Mouse (Mus musculus) limb, embryonic 13.5 days (tissue): Measurements from ENCODE around the gene Gm10097. TPM values are rescaled to one million over a fixed set of nuclear protein-coding genes. Genes with fewer than 3 reads are reported as not detected.

Source experiments
- ATAC-seq: fragments of 200-750 bp; cut with Nextera tagmentation; 2 replicates; pipeline ENCODE4 v1.8.0; 2017; ENCODE audit warnings: low read depth, moderate number of reproducible peaks, moderate TSS enrichment; ENCODE audit not compliant: low FRiP score
- H3K27ac ChIP-seq: fragments of 300-500 bp; sonication (generic); 2 replicates; pipeline ENCODE4 v1.5.1; 2015; ENCODE audit warnings: inconsistent platforms, mild to moderate bottlenecking, moderate library complexity
- H3K27me3 ChIP-seq: fragments of 300-500 bp; sonication (generic); 2 replicates; pipeline ENCODE4 v1.6.1; 2015; ENCODE audit warnings: mild to moderate bottlenecking, inconsistent platforms
- H3K36me3 ChIP-seq: fragments of 300-500 bp; sonication (generic); 2 replicates; pipeline ENCODE4 v1.6.1; 2015; ENCODE audit warnings: inconsistent platforms, mild to moderate bottlenecking, moderate library complexity
- H3K4me1 ChIP-seq: fragments of 300-500 bp; sonication (generic); 2 replicates; pipeline ENCODE4 v1.6.1; 2015; ENCODE audit warnings: inconsistent platforms
- H3K4me2 ChIP-seq: fragments of 300-500 bp; sonication (generic); replicated peaks from 2 replicates; pipeline ENCODE4 v1.6.1; 2015; ENCODE audit warnings: inconsistent platforms, mild to moderate bottlenecking, moderate library complexity
- H3K4me3 ChIP-seq: fragments of 300-500 bp; sonication (generic); 2 replicates; pipeline ENCODE4 v1.5.1; 2015; ENCODE audit warnings: moderate library complexity, mild to moderate bottlenecking, inconsistent platforms
- H3K9ac ChIP-seq: fragments of 300-500 bp; sonication (generic); 2 replicates; pipeline ENCODE4 v1.6.1; 2015; ENCODE audit warnings: mild to moderate bottlenecking, inconsistent platforms
- H3K9me3 ChIP-seq: fragments of 300-500 bp; sonication (generic); 2 replicates; pipeline ENCODE4 v1.6.1; 2016; ENCODE audit warnings: inconsistent platforms
- WGBS: fragments of 180-500 bp; shearing (Covaris S2); methylation state at CpG from one replicate; pipeline ENCODE4 v1.1.7; 2015; 5-methylcytosine and 5-hydroxymethylcytosine counted together
- polyA plus RNA-seq: library from polyadenylated mRNA; unstranded; fragments of >200 nt; fragmentation: Nextera tagmentation; extraction: Ambion mirVana; gene quantifications from 2 replicates; pipeline ENCODE4 v1.2.1, GENCODE M21; 2015

Gm10097 gene
- polyA plus RNA-seq, 1 experiment from 2014 or later, result 0.13 TPM

GRCm38 (mm10) chr10:5087336-5087735, 18.3 kb downstream of the Gm10097 start:
- Histone ChIP-seq H3K9ac (no peak overlapping the region), H3K4me2 (no peak overlapping the region), H3K36me3 (no peaks in the 10 kb centered on the region), H3K4me1 (no peaks in the 10 kb centered on the region), H3K4me3 (no peak overlapping the region), H3K9me3 (no peaks in the 10 kb centered on the region), H3K27ac (no peak overlapping the region), H3K27me3 (no peaks in the 10 kb centered on the region)
- WGBS, result 72% methylated on average over 7 of the region's 7 CpGs
- ATAC-seq, result no peak

- Histone ChIP-seq H3K9ac (no peak overlapping the region), H3K4me1 (no peaks in the 10 kb centered on the region), H3K4me2 (no peak overlapping the region), H3K27me3 (no peaks in the 10 kb centered on the region), H3K9me3 (no peaks in the 10 kb centered on the region), H3K36me3 (no peaks in the 10 kb centered on the region), H3K27ac (no peak overlapping the region), H3K4me3 (no peak overlapping the region)
- no peak for ATAC-seq
- 72% methylated on average over 4 of the region's 4 CpGs for WGBS
These were observed 20.1 kb downstream of the Gm10097 start for GRCm38 (mm10) chr10:5089133-5089532.

- no peak overlapping the region for H3K27ac ChIP-seq
- ATAC-seq, result no peak
- no peaks in the 10 kb centered on the region for H3K27me3 ChIP-seq
- no peak overlapping the region for H3K4me3 ChIP-seq
- no peaks in the 10 kb centered on the region for H3K4me1 ChIP-seq
- no peak overlapping the region for H3K4me2 ChIP-seq
- WGBS, result 72% methylated on average over 10 of the region's 10 CpGs
- peaks cover 14% of the 10 kb centered on the region for H3K36me3 ChIP-seq
- H3K9ac ChIP-seq, result no peak overlapping the region
- H3K9me3 ChIP-seq, result no peaks in the 10 kb centered on the region
These were observed 28.2 kb downstream of the Gm10097 start for GRCm38 (mm10) chr10:5096996-5097753.

GRCm38 (mm10) chr10:5097754-5098137, 28.8 kb downstream of the Gm10097 start:
- H3K27me3 ChIP-seq, result no peaks in the 10 kb centered on the region
- no peak overlapping the region for H3K27ac ChIP-seq
- no peaks in the 10 kb centered on the region for H3K9me3 ChIP-seq
- peaks cover 14% of the 10 kb centered on the region for H3K36me3 ChIP-seq
- 76% methylated on average over 2 of the region's 2 CpGs for WGBS
- no peak overlapping the region for H3K9ac ChIP-seq
- no peak overlapping the region for H3K4me2 ChIP-seq
- no peak for ATAC-seq
- H3K4me3 ChIP-seq, result no peak overlapping the region
- no peaks in the 10 kb centered on the region for H3K4me1 ChIP-seq

GRCm38 (mm10) chr10:5110773-5111172, 41.8 kb downstream of the Gm10097 start:
- 81% methylated on average over 5 of the region's 5 CpGs for WGBS
- H3K36me3 ChIP-seq, result peaks cover 58% of the 10 kb centered on the region
- ATAC-seq, result no peak

GRCm38 (mm10) chr10:5116155-5116554, 47.2 kb downstream of the Gm10097 start:
- no peak overlapping the region for H3K4me2 ChIP-seq
- no peak overlapping the region for H3K27ac ChIP-seq
- H3K27me3 ChIP-seq, result no peaks in the 10 kb centered on the region
- peaks cover 46% of the 10 kb centered on the region for H3K36me3 ChIP-seq
- no peaks in the 10 kb centered on the region for H3K9me3 ChIP-seq
- 80% methylated on average over 5 of the region's 5 CpGs for WGBS
- no peak overlapping the region for H3K4me3 ChIP-seq
- no peak overlapping the region for H3K9ac ChIP-seq
- no peaks in the 10 kb centered on the region for H3K4me1 ChIP-seq
- no peak for ATAC-seq

More at GRCm38 (mm10) chr10:5110773-5111172, 41.8 kb downstream of the Gm10097 start:
- Histone ChIP-seq H3K9me3 (no peaks in the 10 kb centered on the region), H3K4me3 (no peak overlapping the region), H3K9ac (no peak overlapping the region), H3K27ac (no peak overlapping the region), H3K27me3 (no peaks in the 10 kb centered on the region), H3K4me1 (no peaks in the 10 kb centered on the region), H3K4me2 (no peak overlapping the region)

- 89% methylated on average over 6 of the region's 6 CpGs for whole genome bisulfite sequencing
- Histone ChIP-seq H3K4me1 (no peaks in the 10 kb centered on the region), H3K4me2 (no peak overlapping the region), H3K4me3 (no peak overlapping the region), H3K9me3 (no peaks in the 10 kb centered on the region), H3K27ac (no peak overlapping the region), H3K36me3 (peaks cover 41% of the 10 kb centered on the region), H3K9ac (no peak overlapping the region), H3K27me3 (no peaks in the 10 kb centered on the region)
- no peak for ATAC-seq
These were observed 47.7 kb downstream of the Gm10097 start for GRCm38 (mm10) chr10:5116720-5117119.
